Mouse (Mus musculus): Measurements from ENCODE around the gene Bms1. TPM values are rescaled to one million over a fixed set of nuclear protein-coding genes. Genes with fewer than 3 reads are reported as not detected.

The Bms1 gene
- polyA plus RNA-seq, 1 experiment from 2014 or later: 31.5 TPM

GRCm38 (mm10) chr6:118366196-118366595 is 53.1 kb downstream of the Bms1 start:
- no peak overlapping the region for H3K9ac ChIP-seq
- no peaks in the 10 kb centered on the region for H3K4me1 ChIP-seq (replicated peaks)
- H3K27ac ChIP-seq (ENCODE audit: poor library complexity, severe bottlenecking): no peak overlapping the region
- no peaks in the 10 kb centered on the region for H3K36me3 ChIP-seq
- ATAC-seq (ENCODE audit: insufficient number of reproducible peaks, low FRiP score): no peak
- no peak overlapping the region for H3K4me3 ChIP-seq
- H3K27me3 ChIP-seq (replicated peaks): 0 out of 2 replicates have a peak, but pooled peaks cover 11% of the 10 kb centered on the region
- WGBS: 54% methylated on average over 3 of the region's 3 CpGs
- H3K9me3 ChIP-seq (replicated peaks): 0 out of 2 replicates have a peak, but pooled peaks cover 3% of the 10 kb centered on the region
- H3K4me2 ChIP-seq: no peak overlapping the region

- H3K9me3 ChIP-seq (replicated peaks): 0 out of 2 replicates have a peak, but pooled peaks cover 5% of the 10 kb centered on the region
- H3K9ac ChIP-seq: no peak overlapping the region
- H3K36me3 ChIP-seq: no peaks in the 10 kb centered on the region
- ATAC-seq (ENCODE audit: insufficient number of reproducible peaks, low FRiP score): no peak
- no peak overlapping the region for H3K4me3 ChIP-seq
- 0 out of 2 replicates have a peak, but pooled peaks cover 11% of the 10 kb centered on the region for H3K27me3 ChIP-seq (replicated peaks)
- H3K4me1 ChIP-seq (replicated peaks): no peaks in the 10 kb centered on the region
- H3K4me2 ChIP-seq: no peak overlapping the region
- no peak overlapping the region for H3K27ac ChIP-seq (ENCODE audit: poor library complexity, severe bottlenecking)
Measured at GRCm38 (mm10) chr6:118365781-118366180, 53.5 kb downstream of the Bms1 start.

GRCm38 (mm10) chr6:118350342-118350741 is 68.9 kb downstream of the Bms1 start:
- no peak for ATAC-seq (ENCODE audit: insufficient number of reproducible peaks, low FRiP score)
- 71% methylated on average over 12 of the region's 12 CpGs for WGBS
- H3K9me3 ChIP-seq (replicated peaks): no peaks in the 10 kb centered on the region
- no peak overlapping the region for H3K27ac ChIP-seq (ENCODE audit: poor library complexity, severe bottlenecking)
- H3K4me2 ChIP-seq: no peak overlapping the region
- H3K27me3 ChIP-seq (replicated peaks): 0 out of 2 replicates have a peak, but pooled peaks cover 4% of the 10 kb centered on the region
- H3K4me3 ChIP-seq: no peak overlapping the region
- no peaks in the 10 kb centered on the region for H3K36me3 ChIP-seq
- H3K4me1 ChIP-seq (replicated peaks): no peaks in the 10 kb centered on the region
- H3K9ac ChIP-seq: no peak overlapping the region

DNA sequence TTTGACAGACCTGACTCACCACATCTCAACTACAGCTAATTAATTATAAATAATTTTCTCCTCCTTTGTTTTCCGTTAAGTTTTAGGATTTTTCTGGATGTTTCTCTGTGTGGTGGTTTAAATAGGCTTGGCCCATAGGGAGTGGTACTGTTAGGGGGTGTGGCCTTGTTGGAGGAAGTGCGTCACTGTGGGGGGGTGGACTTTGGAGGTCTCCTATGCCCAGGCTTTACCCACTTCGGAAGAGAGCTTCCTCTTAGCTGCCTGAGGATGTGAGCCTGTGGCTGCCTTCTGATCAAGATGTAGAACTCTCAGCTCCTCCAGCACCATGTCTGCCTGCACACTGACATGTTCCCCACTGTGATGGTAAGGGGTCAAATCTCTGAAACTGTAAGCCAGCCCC is 71.1 kb downstream of the Bms1 start:
- no peak for ATAC-seq (ENCODE audit: insufficient number of reproducible peaks, low FRiP score)
- Histone ChIP-seq H3K4me3 (no peak overlapping the region), H3K4me1 (replicated peaks) (no peaks in the 10 kb centered on the region), H3K36me3 (no peaks in the 10 kb centered on the region), H3K9ac (no peak overlapping the region), H3K4me2 (no peak overlapping the region), H3K9me3 (replicated peaks) (no peaks in the 10 kb centered on the region), H3K27me3 (replicated peaks) (0 out of 2 replicates have a peak, but pooled peaks cover 4% of the 10 kb centered on the region), H3K27ac (ENCODE audit: poor library complexity, severe bottlenecking) (no peak overlapping the region)
- WGBS: 60% methylated on average over 3 of the region's 3 CpGs

DNA sequence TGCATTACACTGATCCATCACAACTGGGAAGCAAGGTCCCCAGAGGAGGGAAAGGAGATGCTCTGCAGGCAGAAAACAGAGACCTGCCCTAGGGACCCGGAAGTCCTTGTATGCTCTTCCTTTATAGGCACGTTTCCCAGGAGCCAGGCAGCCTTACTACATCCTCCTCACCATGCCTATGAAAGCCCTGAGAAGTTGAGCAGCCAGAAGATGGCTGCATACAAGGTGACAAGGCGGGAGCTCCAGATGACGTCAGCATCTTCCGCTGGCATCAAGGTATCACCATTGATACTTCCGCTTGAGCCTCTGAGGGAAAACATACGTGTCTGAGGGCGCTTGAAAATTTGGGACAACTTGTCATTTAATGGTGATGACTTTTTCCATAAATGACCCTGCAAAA is 72.0 kb downstream of the Bms1 start:
- Histone ChIP-seq H3K9me3 (replicated peaks) (no peaks in the 10 kb centered on the region), H3K4me1 (replicated peaks) (no peaks in the 10 kb centered on the region), H3K4me3 (no peak overlapping the region), H3K36me3 (no peaks in the 10 kb centered on the region), H3K27me3 (replicated peaks) (0 out of 2 replicates have a peak, but pooled peaks cover 4% of the 10 kb centered on the region), H3K27ac (ENCODE audit: poor library complexity, severe bottlenecking) (no peak overlapping the region), H3K9ac (no peak overlapping the region), H3K4me2 (no peak overlapping the region)
- no peak for ATAC-seq (ENCODE audit: insufficient number of reproducible peaks, low FRiP score)
- WGBS: 80% methylated on average over 8 of the region's 8 CpGs

DNA sequence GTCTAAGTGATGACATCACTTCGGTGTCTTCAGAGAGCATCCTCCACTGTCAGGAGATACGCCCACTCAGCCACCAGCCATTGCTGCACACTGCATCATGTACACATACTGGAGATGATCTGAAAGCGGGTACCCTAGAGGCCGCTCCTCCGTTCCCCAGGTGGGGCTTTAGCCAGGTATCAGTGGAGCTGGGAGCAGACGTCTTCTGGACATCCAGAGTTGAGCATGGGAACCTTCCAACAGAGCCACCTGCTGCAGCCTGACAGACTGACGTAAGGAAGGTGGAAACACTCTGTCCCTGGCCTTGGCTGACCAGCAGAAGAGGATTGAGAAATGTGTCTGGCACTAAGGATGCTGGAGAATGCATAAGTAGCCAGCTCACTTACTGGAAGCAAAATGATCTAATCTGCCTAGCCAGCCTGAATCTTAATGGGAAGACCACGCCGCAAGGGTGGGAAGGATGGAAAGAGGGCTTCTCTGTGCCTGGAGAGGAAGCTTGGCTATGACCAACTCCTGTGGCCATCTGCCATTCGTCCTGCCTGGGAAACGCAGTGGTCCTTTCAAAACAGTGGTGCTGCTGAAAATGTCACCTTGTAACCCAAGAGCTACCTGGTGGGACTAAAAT is 77.3 kb downstream of the Bms1 start:
- ATAC-seq (ENCODE audit: insufficient number of reproducible peaks, low FRiP score): no peak
- no peak overlapping the region for H3K27ac ChIP-seq (ENCODE audit: poor library complexity, severe bottlenecking)
- no peak overlapping the region for H3K4me3 ChIP-seq
- H3K4me1 ChIP-seq (replicated peaks): no peaks in the 10 kb centered on the region
- H3K27me3 ChIP-seq (replicated peaks): no peaks in the 10 kb centered on the region
- no peaks in the 10 kb centered on the region for H3K36me3 ChIP-seq
- no peak overlapping the region for H3K9ac ChIP-seq
- H3K9me3 ChIP-seq (replicated peaks): no peaks in the 10 kb centered on the region
- H3K4me2 ChIP-seq: no peak overlapping the region
- 81% methylated on average over 11 of the region's 11 CpGs for WGBS

- ATAC-seq (ENCODE audit: insufficient number of reproducible peaks, low FRiP score): no peak
- Histone ChIP-seq H3K9ac (no peak overlapping the region), H3K4me2 (no peak overlapping the region), H3K27ac (ENCODE audit: poor library complexity, severe bottlenecking) (no peak overlapping the region), H3K9me3 (replicated peaks) (no peaks in the 10 kb centered on the region), H3K4me3 (no peak overlapping the region), H3K36me3 (no peaks in the 10 kb centered on the region), H3K27me3 (replicated peaks) (no peaks in the 10 kb centered on the region), H3K4me1 (replicated peaks) (no peaks in the 10 kb centered on the region)
- 77% methylated on average over 5 of the region's 5 CpGs for WGBS
Measured at GRCm38 (mm10) chr6:118337660-118338059, 81.6 kb downstream of the Bms1 start.

DNA sequence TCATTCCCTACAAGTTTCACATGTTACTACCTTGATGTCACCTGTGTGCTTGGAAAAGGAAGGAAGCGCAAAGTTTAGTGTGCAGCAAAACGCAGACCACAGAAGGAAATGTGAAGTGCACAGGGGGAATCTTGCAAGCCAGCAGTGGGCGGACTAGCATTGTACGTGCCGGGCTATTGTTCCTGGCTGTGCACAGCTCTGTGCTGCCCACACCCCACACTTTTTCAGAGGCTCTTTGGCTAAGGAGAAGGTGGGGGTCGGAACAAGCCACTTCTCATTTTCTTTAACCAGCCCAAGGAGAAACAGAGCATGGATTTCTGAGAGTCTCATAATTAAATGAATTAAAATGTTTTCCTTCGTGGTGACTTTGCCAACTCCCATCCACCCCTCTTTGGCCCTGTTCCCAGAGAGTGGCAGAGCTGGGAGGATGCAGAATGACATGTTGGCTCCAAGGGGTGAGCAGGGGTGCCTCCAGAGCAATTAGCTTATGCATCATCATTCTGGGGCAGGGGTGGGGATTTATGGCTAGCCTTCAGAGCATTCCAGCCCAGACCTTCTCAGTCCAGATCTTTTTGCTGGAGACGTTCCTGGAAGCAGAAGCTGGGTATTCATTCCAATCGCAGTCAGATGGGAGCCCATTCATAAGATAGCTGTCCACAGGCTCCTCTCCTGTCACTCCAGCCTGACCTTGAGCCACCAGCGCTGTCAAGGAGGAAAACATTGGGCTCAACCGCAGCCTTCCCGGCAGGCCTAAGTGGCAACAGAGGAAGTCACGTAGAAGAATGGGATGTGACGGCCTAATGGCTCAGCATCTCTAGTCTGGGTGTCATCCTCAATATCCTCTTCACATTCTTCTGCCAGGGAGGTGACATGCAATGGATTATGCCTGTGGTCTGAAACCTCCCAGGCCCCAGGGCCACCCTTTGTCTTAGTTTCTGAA is 82.5 kb downstream of the Bms1 start:
- Histone ChIP-seq H3K4me2 (no peak overlapping the region), H3K4me1 (replicated peaks) (no peaks in the 10 kb centered on the region), H3K4me3 (no peak overlapping the region), H3K9ac (no peak overlapping the region), H3K9me3 (replicated peaks) (no peaks in the 10 kb centered on the region), H3K36me3 (no peaks in the 10 kb centered on the region), H3K27ac (ENCODE audit: poor library complexity, severe bottlenecking) (no peak overlapping the region), H3K27me3 (replicated peaks) (no peaks in the 10 kb centered on the region)
- 73% methylated on average over 14 of the region's 14 CpGs for WGBS
- ATAC-seq (ENCODE audit: insufficient number of reproducible peaks, low FRiP score): no peak

GRCm38 (mm10) chr6:118335934-118336450 is 83.3 kb downstream of the Bms1 start:
- H3K9me3 ChIP-seq (replicated peaks): no peaks in the 10 kb centered on the region
- H3K27ac ChIP-seq (ENCODE audit: poor library complexity, severe bottlenecking): no peak overlapping the region
- no peak for ATAC-seq (ENCODE audit: insufficient number of reproducible peaks, low FRiP score)
- no peaks in the 10 kb centered on the region for H3K36me3 ChIP-seq
- H3K27me3 ChIP-seq (replicated peaks): no peaks in the 10 kb centered on the region
- 63% methylated on average over 5 of the region's 5 CpGs for WGBS
- H3K4me3 ChIP-seq: no peak overlapping the region
- H3K4me2 ChIP-seq: no peak overlapping the region
- no peak overlapping the region for H3K9ac ChIP-seq
- H3K4me1 ChIP-seq (replicated peaks): no peaks in the 10 kb centered on the region

GRCm38 (mm10) chr6:118333861-118334260 is 85.4 kb downstream of the Bms1 start:
- Histone ChIP-seq H3K27ac (ENCODE audit: poor library complexity, severe bottlenecking) (no peak overlapping the region), H3K9me3 (replicated peaks) (no peaks in the 10 kb centered on the region), H3K4me3 (no peak overlapping the region), H3K4me2 (no peak overlapping the region), H3K4me1 (replicated peaks) (no peaks in the 10 kb centered on the region), H3K9ac (no peak overlapping the region), H3K36me3 (no peaks in the 10 kb centered on the region), H3K27me3 (replicated peaks) (no peaks in the 10 kb centered on the region)
- WGBS: 79% methylated on average over 9 of the region's 9 CpGs
- ATAC-seq (ENCODE audit: insufficient number of reproducible peaks, low FRiP score): no peak

All from heart, embryonic 12.5 days (tissue).